Mouse (Mus musculus): ENCODE measurements around the gene Ccdc141. TPM values are rescaled to one million over a fixed set of nuclear protein-coding genes. Genes with fewer than 3 reads are reported as not detected.

Ccdc141 gene
- polyA plus RNA-seq, 1 experiment, result 0.16 TPM

GRCm38 (mm10) chr2:77111095-77111494 is 59.3 kb downstream of the Ccdc141 start:
- H3K27ac ChIP-seq (ENCODE audit: insufficient read depth, low read depth, low read length), result no peak overlapping the region
- no peaks in the 10 kb centered on the region for H3K4me1 ChIP-seq (ENCODE audit: control insufficient read depth, insufficient read depth, low read length)
- no peak overlapping the region for H3K4me3 ChIP-seq (ENCODE audit: insufficient read depth, low read length)
- no peak for TF ChIP-seq CTCF (IDR thresholded peaks at IDR 0.05; ENCODE audit: low read depth, low read length)
- TF ChIP-seq POLR2A (IDR thresholded peaks at IDR 0.05; ENCODE audit: borderline replicate concordance, low read depth, low read length), result no peak

DNA sequence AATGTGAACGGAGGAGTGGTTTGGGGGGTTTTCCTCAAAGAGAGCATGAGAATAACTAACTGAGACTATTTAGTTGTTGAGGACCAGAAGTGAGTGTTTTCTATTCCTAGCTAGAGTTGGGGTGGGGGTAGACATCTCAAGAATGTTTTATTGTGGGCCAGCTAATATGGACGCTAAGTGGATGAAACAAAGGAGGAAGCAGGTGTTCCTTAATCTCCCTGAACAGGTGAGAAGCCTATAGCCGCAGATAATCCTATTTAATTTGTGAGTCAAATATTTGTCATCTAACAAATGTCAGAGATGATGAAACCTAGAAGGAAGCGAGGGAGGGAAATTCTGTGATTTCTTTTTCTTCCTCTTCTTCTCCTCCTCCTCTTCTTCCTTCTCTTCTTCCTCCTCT is 60.1 kb downstream of the Ccdc141 start:
- H3K4me1 ChIP-seq (ENCODE audit: control insufficient read depth, insufficient read depth, low read length), result no peaks in the 10 kb centered on the region
- H3K27ac ChIP-seq (ENCODE audit: insufficient read depth, low read depth, low read length), result no peak overlapping the region
- H3K4me3 ChIP-seq (ENCODE audit: insufficient read depth, low read length), result no peak overlapping the region
- no peak for TF ChIP-seq CTCF (IDR thresholded peaks at IDR 0.05; ENCODE audit: low read depth, low read length)
- no peak for TF ChIP-seq POLR2A (IDR thresholded peaks at IDR 0.05; ENCODE audit: borderline replicate concordance, low read depth, low read length)

DNA sequence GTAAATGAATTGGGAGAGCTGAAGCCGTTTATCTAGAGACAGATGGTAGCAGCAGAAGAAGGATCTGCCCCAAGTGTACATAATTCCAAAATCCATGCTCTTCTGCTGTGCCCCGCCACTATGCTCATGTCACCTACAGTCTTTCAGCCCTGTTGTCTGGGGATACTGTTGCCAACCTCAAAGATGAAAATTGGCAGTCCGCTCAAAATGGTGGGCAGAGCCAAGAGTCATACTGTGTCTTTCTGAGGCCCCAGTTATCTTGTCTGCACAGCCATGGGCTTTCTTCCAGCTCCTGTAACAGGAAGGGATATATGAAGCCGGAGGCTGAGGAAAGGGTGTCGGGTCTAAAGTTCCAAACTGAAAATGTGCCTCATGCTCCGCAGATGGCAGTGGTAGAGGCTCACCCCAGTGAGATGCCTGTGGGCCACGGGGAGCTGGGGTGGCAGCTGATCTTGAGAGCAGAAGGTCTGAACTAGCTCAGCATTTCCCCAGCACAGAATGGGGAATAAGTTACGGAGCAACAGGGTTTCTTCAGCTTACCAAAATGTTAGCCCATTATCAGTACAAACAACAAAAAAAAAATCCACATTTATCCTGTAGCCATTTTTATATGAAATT is 60.8 kb downstream of the Ccdc141 start:
- H3K4me1 ChIP-seq (ENCODE audit: control insufficient read depth, insufficient read depth, low read length), result no peaks in the 10 kb centered on the region
- no peak overlapping the region for H3K27ac ChIP-seq (ENCODE audit: insufficient read depth, low read depth, low read length)
- H3K4me3 ChIP-seq (ENCODE audit: insufficient read depth, low read length), result no peak overlapping the region
- TF ChIP-seq CTCF (IDR thresholded peaks at IDR 0.05; ENCODE audit: low read depth, low read length) (no peak), POLR2A (IDR thresholded peaks at IDR 0.05; ENCODE audit: borderline replicate concordance, low read depth, low read length) (no peak)

GRCm38 (mm10) chr2:77108562-77108961 is 61.9 kb downstream of the Ccdc141 start:
- H3K4me1 ChIP-seq (ENCODE audit: control insufficient read depth, insufficient read depth, low read length), result no peaks in the 10 kb centered on the region
- no peak overlapping the region for H3K4me3 ChIP-seq (ENCODE audit: insufficient read depth, low read length)
- no peak overlapping the region for H3K27ac ChIP-seq (ENCODE audit: insufficient read depth, low read depth, low read length)
- TF ChIP-seq CTCF (IDR thresholded peaks at IDR 0.05; ENCODE audit: low read depth, low read length) (no peak), POLR2A (IDR thresholded peaks at IDR 0.05; ENCODE audit: borderline replicate concordance, low read depth, low read length) (no peak)

GRCm38 (mm10) chr2:77106150-77106549 is 64.3 kb downstream of the Ccdc141 start:
- Histone ChIP-seq H3K27ac (ENCODE audit: insufficient read depth, low read depth, low read length) (no peak overlapping the region), H3K4me1 (ENCODE audit: control insufficient read depth, insufficient read depth, low read length) (no peaks in the 10 kb centered on the region)

GRCm38 (mm10) chr2:77105006-77105715 is 65.3 kb downstream of the Ccdc141 start:
- Histone ChIP-seq H3K4me3 (ENCODE audit: insufficient read depth, low read length) (no peak overlapping the region), H3K27ac (ENCODE audit: insufficient read depth, low read depth, low read length) (no peak overlapping the region), H3K4me1 (ENCODE audit: control insufficient read depth, insufficient read depth, low read length) (no peaks in the 10 kb centered on the region)
- TF ChIP-seq POLR2A (IDR thresholded peaks at IDR 0.05; ENCODE audit: borderline replicate concordance, low read depth, low read length) (no peak), CTCF (IDR thresholded peaks at IDR 0.05; ENCODE audit: low read depth, low read length) (no peak)

More at GRCm38 (mm10) chr2:77106150-77106549, 64.3 kb downstream of the Ccdc141 start:
- TF ChIP-seq POLR2A (IDR thresholded peaks at IDR 0.05; ENCODE audit: borderline replicate concordance, low read depth, low read length) (no peak), CTCF (IDR thresholded peaks at IDR 0.05; ENCODE audit: low read depth, low read length) (no peak)
- H3K4me3 ChIP-seq (ENCODE audit: insufficient read depth, low read length), result no peak overlapping the region

DNA sequence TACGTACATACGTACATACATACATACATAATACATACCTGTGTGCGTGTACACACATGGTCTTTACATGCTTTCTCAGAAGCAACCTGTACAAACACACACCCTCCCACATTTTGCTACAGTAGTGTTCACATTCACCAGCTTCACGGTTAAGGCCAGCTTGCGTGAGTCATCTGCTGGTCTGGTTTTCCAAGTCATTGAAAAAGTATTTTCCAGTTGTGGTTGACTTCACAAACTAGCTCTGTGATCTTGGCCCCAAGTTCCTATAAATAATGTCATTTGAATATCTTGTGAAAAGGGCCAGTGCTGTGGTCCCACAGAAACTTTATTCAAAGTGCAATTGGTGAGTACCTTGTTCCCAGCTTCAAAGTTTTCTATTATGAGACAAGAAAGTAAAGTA is 67.9 kb downstream of the Ccdc141 start:
- H3K27ac ChIP-seq (ENCODE audit: insufficient read depth, low read depth, low read length), result no peak overlapping the region
- H3K4me3 ChIP-seq (ENCODE audit: insufficient read depth, low read length), result no peak overlapping the region
- TF ChIP-seq POLR2A (IDR thresholded peaks at IDR 0.05; ENCODE audit: borderline replicate concordance, low read depth, low read length), result no peak
- no peak for TF ChIP-seq CTCF (IDR thresholded peaks at IDR 0.05; ENCODE audit: low read depth, low read length)
- no peaks in the 10 kb centered on the region for H3K4me1 ChIP-seq (ENCODE audit: control insufficient read depth, insufficient read depth, low read length)

GRCm38 (mm10) chr2:77099814-77100213 is 70.6 kb downstream of the Ccdc141 start:
- H3K4me1 ChIP-seq (ENCODE audit: control insufficient read depth, insufficient read depth, low read length), result no peaks in the 10 kb centered on the region
- TF ChIP-seq POLR2A (IDR thresholded peaks at IDR 0.05; ENCODE audit: borderline replicate concordance, low read depth, low read length) (no peak), CTCF (IDR thresholded peaks at IDR 0.05; ENCODE audit: low read depth, low read length) (no peak)
- no peak overlapping the region for H3K4me3 ChIP-seq (ENCODE audit: insufficient read depth, low read length)
- no peak overlapping the region for H3K27ac ChIP-seq (ENCODE audit: insufficient read depth, low read depth, low read length)

- Histone ChIP-seq H3K4me1 (ENCODE audit: control insufficient read depth, insufficient read depth, low read length) (no peaks in the 10 kb centered on the region), H3K27ac (ENCODE audit: insufficient read depth, low read depth, low read length) (no peak overlapping the region)
- no peak for TF ChIP-seq CTCF (IDR thresholded peaks at IDR 0.05; ENCODE audit: low read depth, low read length)
- TF ChIP-seq POLR2A (IDR thresholded peaks at IDR 0.05; ENCODE audit: borderline replicate concordance, low read depth, low read length), result no peak
These were observed 71.7 kb downstream of the Ccdc141 start for GRCm38 (mm10) chr2:77098769-77099168.

GRCm38 (mm10) chr2:77091749-77092148 is 78.7 kb downstream of the Ccdc141 start:
- TF ChIP-seq POLR2A (IDR thresholded peaks at IDR 0.05; ENCODE audit: borderline replicate concordance, low read depth, low read length) (no peak), CTCF (IDR thresholded peaks at IDR 0.05; ENCODE audit: low read depth, low read length) (no peak)
- H3K27ac ChIP-seq (ENCODE audit: insufficient read depth, low read depth, low read length), result no peak overlapping the region
- no peaks in the 10 kb centered on the region for H3K4me1 ChIP-seq (ENCODE audit: control insufficient read depth, insufficient read depth, low read length)
- H3K4me3 ChIP-seq (ENCODE audit: insufficient read depth, low read length), result no peak overlapping the region

More at GRCm38 (mm10) chr2:77098769-77099168, 71.7 kb downstream of the Ccdc141 start:
- no peak overlapping the region for H3K4me3 ChIP-seq (ENCODE audit: insufficient read depth, low read length)
